Mouse (Mus musculus) liver, embryonic 18 days (tissue): ENCODE results near the gene Rpl11. TPM values are rescaled to one million over a fixed set of nuclear protein-coding genes. Genes with fewer than 3 reads are reported as not detected.

ENCODE experiments used
- polyA plus RNA-seq: library from polyadenylated mRNA; depleted of rRNA; stranded (reverse); fragments of >200 nt; gene quantifications from 2 replicates; pipeline ENCODE4 v1.2.3, GENCODE M21; 2012; rRNA removed

Gene Rpl11
- 658 and 692 TPM in 2 replicates for polyA plus RNA-seq

GRCm38 (mm10) chr4:136053247-136053596 is at the start of gene Rpl11:
TSS of gene Rpl11 (minus strand) at chr4:136053428.

GRCm38 (mm10) chr4:136021549-136022047 is 31.6 kb downstream of the Rpl11 start, which contains the start of gene Eloa:
TSS of gene Eloa (minus strand) at chr4:136021763.

GRCm38 (mm10) chr4:135986943-135987710 is 66.1 kb downstream of the Rpl11 start, which contains the start of gene Pithd1:
TSS of gene Pithd1 (minus strand) at chr4:135987264.

Other genes with a start within 250 kb of the Rpl11 start
- gene Srsf10, start 197.7 kb downstream of the Rpl11 start, polyA plus RNA-seq = 32.0 and 34.0 TPM in 2 replicates
- gene Pnrc2, start 179.6 kb downstream of the Rpl11 start, polyA plus RNA-seq = 40.2 and 46.2 TPM in 2 replicates
- gene Cnr2, start 158.0 kb downstream of the Rpl11 start, polyA plus RNA-seq = 2.7 and 2.9 TPM in 2 replicates
- 17.5 and 18.3 TPM in 2 replicates for gene Fuca1, start 132.7 kb downstream of the Rpl11 start, polyA plus RNA-seq
- gene Hmgcl, start 107.0 kb downstream of the Rpl11 start, polyA plus RNA-seq = 126 and 136 TPM in 2 replicates
- 57.7 and 89.2 TPM in 2 replicates for gene Gale, start 89.7 kb downstream of the Rpl11 start, polyA plus RNA-seq
- gene Lypla2, start 80.8 kb downstream of the Rpl11 start, polyA plus RNA-seq = 31.4 and 33.0 TPM in 2 replicates
- 27.8 and 29.6 TPM in 2 replicates for gene Pithd1, start 66.2 kb downstream of the Rpl11 start, polyA plus RNA-seq
- gene Eloa, start 31.7 kb downstream of the Rpl11 start, polyA plus RNA-seq = 13.6 and 13.7 TPM in 2 replicates
- gene Id3, start 90.1 kb upstream of the Rpl11 start, polyA plus RNA-seq = 39.5 and 41.9 TPM in 2 replicates
- gene E2f2, start 119.0 kb upstream of the Rpl11 start, polyA plus RNA-seq = 24.2 TPM in 2 replicates
- 6.4 and 6.5 TPM in 2 replicates for gene Asap3, start 152.9 kb upstream of the Rpl11 start, polyA plus RNA-seq
- 9.8 and 10.9 TPM in 2 replicates for gene Tcea3, start 194.3 kb upstream of the Rpl11 start, polyA plus RNA-seq
- 2.9 and 3.0 TPM in 2 replicates for gene Zfp46, start 231.3 kb upstream of the Rpl11 start, polyA plus RNA-seq